Mouse (Mus musculus): ENCODE data around the gene Fbxo33. TPM values are rescaled to one million over a fixed set of nuclear protein-coding genes. Genes with fewer than 3 reads are reported as not detected.

Gene Fbxo33
- 49.5 TPM for polyA plus RNA-seq (2014; fragmentation: Illumina TruSeq; extraction: RNeasy Lipid Tissue Mini Kit (QIAGEN cat#74804))

GRCm38 (mm10) chr12:59219325-59220225, at the start of gene Fbxo33:
Fbxo33 (minus strand) TSS chr12:59219725.

Other genes with a start within 250 kb of the Fbxo33 start
- gene Sec23a, start 207.7 kb downstream of the Fbxo33 start, polyA plus RNA-seq (2014; fragmentation: Illumina TruSeq; extraction: RNeasy Lipid Tissue Mini Kit (QIAGEN cat#74804)), result 129 TPM
- 23.9 TPM for gene Gemin2, start 206.3 kb downstream of the Fbxo33 start, polyA plus RNA-seq (2014; fragmentation: Illumina TruSeq; extraction: RNeasy Lipid Tissue Mini Kit (QIAGEN cat#74804))
- 363 TPM for gene Trappc6b, start 158.3 kb downstream of the Fbxo33 start, polyA plus RNA-seq (2014; fragmentation: Illumina TruSeq; extraction: RNeasy Lipid Tissue Mini Kit (QIAGEN cat#74804))
- gene Pnn, start 152.8 kb downstream of the Fbxo33 start, polyA plus RNA-seq (2014; fragmentation: Illumina TruSeq; extraction: RNeasy Lipid Tissue Mini Kit (QIAGEN cat#74804)), result 123 TPM
- 301 TPM for gene Mia2, start 123.9 kb downstream of the Fbxo33 start, polyA plus RNA-seq (2014; fragmentation: Illumina TruSeq; extraction: RNeasy Lipid Tissue Mini Kit (QIAGEN cat#74804))